In genomic region chr6:127154708-127155268, GRCm38 (mm10) we compare ENCODE assay signal across 7 mouse cellular contexts. TPM values are rescaled to one million over a fixed set of nuclear protein-coding genes. Genes with fewer than 3 reads are reported as not detected.
A peak's percentile ranks its signal among the peaks of the same experiment; 100 is the strongest.
DNase-seq lines count a peak whose midpoint lies in the region; ATAC-seq and TF ChIP-seq lines count a peak whose summit lies in the region.

No protein-coding gene starts in this region.

- 1% methylated on average over 32 of the region's 34 CpGs for WGBS in kidney, adult 2 months
- under 1% methylated on average over 24 of the region's 34 CpGs for WGBS in lung, postnatal 0 days

- TF ChIP-seq CTCF in brain, embryonic 14.5 days (IDR thresholded peaks at IDR 0.05; ENCODE audit: borderline replicate concordance, extremely low read depth, insufficient read depth, insufficient read length) = no peak
- no peak for TF ChIP-seq CTCF in kidney, adult 2 months (conservative IDR thresholded peaks at IDR 0.05; ENCODE audit: insufficient read depth, insufficient read length, low read depth, low read length)
- no peak for TF ChIP-seq CTCF in lung, postnatal 0 days (IDR thresholded peaks at IDR 0.05)

- ATAC-seq in lung, postnatal 0 days = peak; percentile 55

- no peak for TF ChIP-seq EP300 in lung, postnatal 0 days (IDR thresholded peaks at IDR 0.05)

- no peaks in the 10 kb centered on the region for H3K9me3 ChIP-seq in lung, postnatal 0 days (ENCODE audit: low read length)

- no peaks in the 10 kb centered on the region for H3K36me3 ChIP-seq in kidney, adult 2 months (ENCODE audit: control insufficient read depth, insufficient read depth, low read length)
- H3K36me3 ChIP-seq in lung, postnatal 0 days (ENCODE audit: insufficient read depth, low read length) = no peaks in the 10 kb centered on the region

- peak; percentile 70 for DNase-seq in Muller cell, postnatal 12 days (ENCODE audit: inconsistent ontology term)
- DNase-seq in brain, embryonic 14.5 days (ENCODE audit: low read depth) = peak; percentile 83
- DNase-seq in heart, adult 9 months (ENCODE audit: low spot score in 2 of 2) = peak; percentile 73 to 76
- peak; percentile 75 for DNase-seq in kidney, adult 2 months
- peak; percentile 85 for DNase-seq in lung, postnatal 0 days (ENCODE audit: low spot score)
- DNase-seq in spleen, postnatal 10 days (ENCODE audit: low spot score in 2 of 2) = peak; percentile 21 to 61
- no peak for DNase-seq in cerebellum, adult 18-20 months

- H3K4me1 ChIP-seq in kidney, adult 2 months (ENCODE audit: control insufficient read depth, insufficient read depth, low read length) = peaks cover 5% of the 10 kb centered on the region; the same call in 1 of the 2 replicates
- H3K4me1 ChIP-seq in lung, postnatal 0 days (ENCODE audit: insufficient read depth, low read depth, low read length) = peaks cover 35% of the 10 kb centered on the region; the same call in 1 of the 2 replicates

- H3K9ac ChIP-seq in lung, postnatal 0 days (replicated peaks; ENCODE audit: low read depth) = peak overlapping the region; percentile 13

- 0 out of 2 replicates have a peak, but pooled peaks have one; percentile 7 for TF ChIP-seq POLR2A in brain, embryonic 14.5 days (IDR thresholded peaks at IDR 0.05; ENCODE audit: borderline replicate concordance, extremely low read depth, insufficient read depth, insufficient read length, poor library complexity, severe bottlenecking)
- no peak for TF ChIP-seq POLR2A in kidney, adult 2 months (IDR thresholded peaks at IDR 0.05; ENCODE audit: low read depth, low read length)

- no peaks in the 10 kb centered on the region; the same call in 1 of the 2 replicates for H3K27me3 ChIP-seq in kidney, adult 2 months (replicated peaks; ENCODE audit: control insufficient read depth, insufficient read depth, low read length)
- H3K27me3 ChIP-seq in lung, postnatal 0 days (replicated peaks; ENCODE audit: insufficient read depth, low read length) = peaks cover 3% of the 10 kb centered on the region; the same call in 1 of the 2 replicates

- H3K4me3 ChIP-seq in kidney, adult 2 months (ENCODE audit: insufficient read depth, low read depth, low read length) = peak overlapping the region; percentile 36
- peak overlapping the region; percentile 40 for H3K4me3 ChIP-seq in lung, postnatal 0 days (ENCODE audit: low read depth, low read length)

- no peak overlapping the region for H3K27ac ChIP-seq in kidney, adult 2 months (ENCODE audit: insufficient read depth, low read depth, low read length)
- peak overlapping the region; percentile 58 for H3K27ac ChIP-seq in lung, postnatal 0 days (ENCODE audit: low read length)

- peak overlapping the region; percentile 90 for H3K4me2 ChIP-seq in lung, postnatal 0 days (replicated peaks; ENCODE audit: low read depth, low read length)

RNA-seq across cellular contexts. Expression of gene Ccnd2, which starts 2.8 kb away (rescaled TPM):
- polyA plus RNA-seq in brain, embryonic 14.5 days (2012; rRNA removed) = 125 and 131 TPM in 2 replicates
- polyA plus RNA-seq in kidney, adult 2 months (2012; rRNA removed) = 18.8 and 27.7 TPM in 2 replicates
- polyA plus RNA-seq in lung, postnatal 0 days (2015; fragmentation: Nextera tagmentation; extraction: Ambion mirVana) = 286 and 310 TPM in 2 replicates

RNA-seq across cellular contexts. Expression of gene Tigar, which starts 45.4 kb away (rescaled TPM):
- polyA plus RNA-seq in brain, embryonic 14.5 days (2012; rRNA removed) = 11.6 and 12.1 TPM in 2 replicates
- polyA plus RNA-seq in kidney, adult 2 months (2012; rRNA removed) = 2.4 and 3.0 TPM in 2 replicates
- polyA plus RNA-seq in lung, postnatal 0 days (2015; fragmentation: Nextera tagmentation; extraction: Ambion mirVana) = 1.9 and 2.1 TPM in 2 replicates

Comparison
In these comparisons a context has a peak if more than half of its experiments do, and no peak if none do; other contexts are left out.
1. DNase-seq: peak in Muller cell, postnatal 12 days (single experiment), brain, embryonic 14.5 days (single experiment), heart, adult 9 months (2 of 2), kidney, adult 2 months (single experiment), lung, postnatal 0 days (single experiment) and spleen, postnatal 10 days (2 of 2); none in cerebellum, adult 18-20 months (0 of 2).